Mouse (Mus musculus): Measurements from ENCODE around the gene Gabra2. TPM values are rescaled to one million over a fixed set of nuclear protein-coding genes. Genes with fewer than 3 reads are reported as not detected.

The Gabra2 gene
- total and polyA plus RNA-seq, 3 experiments = 0.02 to 0.05 TPM; not detected in 1

DNA sequence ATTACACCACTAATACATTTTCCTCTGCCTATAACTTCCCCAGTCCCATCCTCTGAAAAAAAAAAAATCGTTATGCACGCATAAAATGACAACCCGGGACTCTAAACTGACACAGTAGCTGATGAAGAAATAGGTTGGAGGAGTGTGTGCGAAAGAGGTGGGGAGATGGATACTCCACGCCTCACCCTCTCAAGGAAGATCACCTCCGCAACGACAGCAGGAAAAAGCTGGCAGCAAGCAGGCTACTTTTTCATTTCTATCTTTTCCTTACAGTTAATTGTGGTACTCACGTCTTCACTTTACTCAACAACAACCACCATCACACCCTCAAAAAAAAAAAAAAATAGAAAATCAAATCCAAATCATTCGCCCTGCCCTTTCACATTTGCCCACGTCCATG lies 873 bp downstream of the Gabra2 start:
- Histone ChIP-seq H3K9ac (ENCODE audit: low read depth, low read length) (no peak overlapping the region), H3K27me3 (ENCODE audit: control insufficient read depth, insufficient read depth, low read length) (peaks cover 2% of the 10 kb centered on the region; the same call in 1 of the 2 replicates), H3K4me3 (no peak overlapping the region), H3K79me2 (replicated peaks; ENCODE audit: control insufficient read depth, insufficient read depth, low read length) (no peaks in the 10 kb centered on the region), H3K4me1 (ENCODE audit: control insufficient read depth, insufficient read depth, low read length) (no peaks in the 10 kb centered on the region), H3K27ac (no peak overlapping the region), H3K36me3 (ENCODE audit: control insufficient read depth, insufficient read depth, low read length) (no peaks in the 10 kb centered on the region)
- TF ChIP-seq POLR2A (IDR thresholded peaks at IDR 0.05; ENCODE audit: insufficient read depth, low read depth, low read length) (no peak), CTCF (IDR thresholded peaks at IDR 0.05) (no peak), EP300 (IDR thresholded peaks at IDR 0.05; ENCODE audit: insufficient read depth, low read depth, low read length) (no peak)
- intact Hi-C loops (cut with DNase I) = no loop called here
- 31% methylated on average over 10 of the region's 10 CpGs for WGBS
- no peak for DNase-seq

DNA sequence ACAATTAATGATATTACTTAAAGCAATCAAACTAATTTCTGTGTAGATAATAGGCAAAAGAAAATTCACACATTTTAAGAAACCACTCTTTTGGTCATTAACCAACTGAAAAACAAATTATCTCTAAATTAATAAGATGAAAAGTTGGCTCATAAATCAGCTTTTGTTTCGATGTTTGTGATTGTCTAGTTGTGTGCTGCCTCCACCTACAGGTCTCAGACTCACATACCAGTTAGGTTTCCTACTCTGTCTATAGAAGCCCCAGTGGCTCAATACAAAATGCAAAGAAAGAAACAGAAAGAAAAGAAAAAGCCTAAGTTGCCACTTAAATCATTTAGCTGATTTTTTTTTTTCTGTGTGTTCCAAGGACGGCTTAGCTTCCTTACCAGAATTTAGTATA lies 1.8 kb downstream of the Gabra2 start:
- H3K79me2 ChIP-seq (replicated peaks; ENCODE audit: control insufficient read depth, insufficient read depth, low read length) = no peaks in the 10 kb centered on the region
- TF ChIP-seq CTCF (IDR thresholded peaks at IDR 0.05) = no peak
- 67% methylated on average over 2 of the region's 2 CpGs for WGBS
- no peak overlapping the region for H3K4me3 ChIP-seq
- DNase-seq = no peak
- no peaks in the 10 kb centered on the region for H3K4me1 ChIP-seq (ENCODE audit: control insufficient read depth, insufficient read depth, low read length)
- H3K9ac ChIP-seq (ENCODE audit: low read depth, low read length) = no peak overlapping the region
- H3K36me3 ChIP-seq (ENCODE audit: control insufficient read depth, insufficient read depth, low read length) = no peaks in the 10 kb centered on the region
- intact Hi-C loops (cut with DNase I) = no loop called here
- H3K27me3 ChIP-seq (ENCODE audit: control insufficient read depth, insufficient read depth, low read length) = peaks cover 2% of the 10 kb centered on the region; the same call in 1 of the 2 replicates
- H3K27ac ChIP-seq = no peak overlapping the region

DNA sequence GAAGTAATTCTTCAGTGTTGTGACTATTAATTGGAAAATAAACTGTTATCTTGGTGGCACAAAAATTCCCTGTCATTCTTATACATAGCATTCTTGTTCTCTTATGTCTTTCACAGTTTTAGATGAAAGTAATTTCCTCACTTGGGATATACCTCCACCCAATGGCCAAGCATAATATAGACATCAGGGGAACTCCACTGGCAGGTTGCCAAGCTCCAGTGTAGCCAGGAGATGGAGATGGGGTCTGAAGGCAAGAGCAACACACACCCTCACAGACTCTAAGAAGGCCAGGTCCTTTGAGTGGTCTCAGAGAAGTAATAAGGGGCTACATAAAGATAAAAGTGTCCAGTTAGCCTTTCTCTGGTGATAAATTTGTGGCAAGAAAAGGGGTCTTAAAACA lies 3.2 kb downstream of the Gabra2 start:
- TF ChIP-seq POLR2A (IDR thresholded peaks at IDR 0.05; ENCODE audit: insufficient read depth, low read depth, low read length) = no peak
- no peak for TF ChIP-seq EP300 (IDR thresholded peaks at IDR 0.05; ENCODE audit: insufficient read depth, low read depth, low read length)
- TF ChIP-seq CTCF (IDR thresholded peaks at IDR 0.05) = no peak
- no peak overlapping the region for H3K4me3 ChIP-seq
- no peak for DNase-seq
- H3K4me1 ChIP-seq (ENCODE audit: control insufficient read depth, insufficient read depth, low read length) = no peaks in the 10 kb centered on the region
- no peaks in the 10 kb centered on the region for H3K79me2 ChIP-seq (replicated peaks; ENCODE audit: control insufficient read depth, insufficient read depth, low read length)
- no peaks in the 10 kb centered on the region for H3K36me3 ChIP-seq (ENCODE audit: control insufficient read depth, insufficient read depth, low read length)
- no peak overlapping the region for H3K9ac ChIP-seq (ENCODE audit: low read depth, low read length)
- peaks cover 2% of the 10 kb centered on the region; the same call in 1 of the 2 replicates for H3K27me3 ChIP-seq (ENCODE audit: control insufficient read depth, insufficient read depth, low read length)
- intact Hi-C loops (cut with DNase I) = no loop called here
- no peak overlapping the region for H3K27ac ChIP-seq

DNA sequence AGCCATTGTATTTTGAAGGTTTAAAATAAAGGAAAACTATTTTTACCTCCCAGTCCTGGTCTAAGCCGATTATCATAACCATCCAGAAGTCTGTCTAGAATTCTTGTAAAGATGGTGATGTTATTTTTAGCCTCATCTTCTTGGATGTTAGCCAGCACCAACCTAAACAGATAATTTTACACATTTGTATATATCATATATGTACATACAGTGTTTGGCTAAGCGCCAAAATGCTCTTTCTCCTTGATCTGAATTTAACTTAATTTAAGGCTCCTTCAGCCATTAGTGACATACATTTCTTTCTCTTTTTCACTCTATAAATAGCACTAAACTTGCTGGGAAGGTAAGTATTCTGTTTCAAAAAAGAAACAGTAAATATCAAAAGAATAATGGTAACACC lies 3.7 kb downstream of the Gabra2 start:
- no peak for DNase-seq
- Histone ChIP-seq H3K27me3 (ENCODE audit: control insufficient read depth, insufficient read depth, low read length) (peaks cover 2% of the 10 kb centered on the region; the same call in 1 of the 2 replicates), H3K79me2 (replicated peaks; ENCODE audit: control insufficient read depth, insufficient read depth, low read length) (no peaks in the 10 kb centered on the region), H3K4me3 (no peak overlapping the region), H3K9ac (ENCODE audit: low read depth, low read length) (no peak overlapping the region), H3K4me1 (ENCODE audit: control insufficient read depth, insufficient read depth, low read length) (no peaks in the 10 kb centered on the region), H3K36me3 (ENCODE audit: control insufficient read depth, insufficient read depth, low read length) (no peaks in the 10 kb centered on the region), H3K27ac (no peak overlapping the region)
- WGBS = 53% methylated on average over 2 of the region's 2 CpGs
- intact Hi-C loops (cut with DNase I) = no loop called here
- TF ChIP-seq POLR2A (IDR thresholded peaks at IDR 0.05; ENCODE audit: insufficient read depth, low read depth, low read length) = no peak
- no peak for TF ChIP-seq CTCF (IDR thresholded peaks at IDR 0.05)
- no peak for TF ChIP-seq EP300 (IDR thresholded peaks at IDR 0.05; ENCODE audit: insufficient read depth, low read depth, low read length)

DNA sequence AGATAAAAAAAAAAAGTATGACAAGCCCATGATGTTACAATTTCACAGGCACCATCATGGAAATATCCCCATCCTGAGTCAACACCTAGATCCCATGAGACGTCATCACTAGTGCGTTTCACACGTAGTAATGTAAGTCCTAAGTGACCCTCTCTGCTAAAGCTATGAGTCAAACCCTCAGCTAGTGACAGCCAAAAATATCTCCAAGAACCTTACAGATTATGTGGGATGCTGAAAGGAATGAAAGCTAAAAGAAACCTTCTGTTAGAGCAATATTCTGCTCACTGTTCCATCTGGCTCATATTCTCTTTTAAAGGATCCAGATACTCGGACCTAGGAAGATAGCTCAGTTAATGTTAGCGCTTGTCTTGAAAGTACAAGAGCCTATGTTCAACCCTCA lies 16.8 kb downstream of the Gabra2 start:
- intact Hi-C loops (cut with DNase I) = no loop called here
- Histone ChIP-seq H3K4me1 (ENCODE audit: control insufficient read depth, insufficient read depth, low read length) (no peaks in the 10 kb centered on the region), H3K4me3 (no peak overlapping the region), H3K36me3 (ENCODE audit: control insufficient read depth, insufficient read depth, low read length) (no peaks in the 10 kb centered on the region), H3K27me3 (ENCODE audit: control insufficient read depth, insufficient read depth, low read length) (no peaks in the 10 kb centered on the region), H3K79me2 (replicated peaks; ENCODE audit: control insufficient read depth, insufficient read depth, low read length) (no peaks in the 10 kb centered on the region), H3K27ac (no peak overlapping the region), H3K9ac (ENCODE audit: low read depth, low read length) (no peak overlapping the region)
- no peak for DNase-seq
- TF ChIP-seq EP300 (IDR thresholded peaks at IDR 0.05; ENCODE audit: insufficient read depth, low read depth, low read length) (no peak), CTCF (IDR thresholded peaks at IDR 0.05) (no peak), POLR2A (IDR thresholded peaks at IDR 0.05; ENCODE audit: insufficient read depth, low read depth, low read length) (no peak)
- 73% methylated on average over 5 of the region's 5 CpGs for WGBS

DNA sequence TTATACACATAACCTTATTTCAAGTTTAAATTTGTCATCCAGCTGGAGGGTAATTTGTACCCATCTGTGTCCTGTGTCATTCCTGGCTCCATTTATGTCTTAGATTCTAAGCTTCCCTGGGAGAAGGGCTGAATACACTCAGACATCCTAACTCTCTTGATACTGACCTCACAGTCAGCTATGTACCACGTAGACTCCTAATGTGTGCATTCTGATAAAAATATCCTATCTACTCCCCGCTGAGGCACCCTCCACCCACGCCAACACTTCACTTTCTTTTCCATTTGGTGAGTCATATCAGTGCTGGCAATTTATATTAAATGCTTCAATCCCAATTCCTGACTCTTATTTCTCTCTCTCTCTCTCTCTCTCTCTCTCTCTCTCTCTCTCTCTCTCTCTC lies 34.0 kb downstream of the Gabra2 start:
- no peaks in the 10 kb centered on the region for H3K79me2 ChIP-seq (replicated peaks; ENCODE audit: control insufficient read depth, insufficient read depth, low read length)
- TF ChIP-seq EP300 (IDR thresholded peaks at IDR 0.05; ENCODE audit: insufficient read depth, low read depth, low read length) = no peak
- TF ChIP-seq POLR2A (IDR thresholded peaks at IDR 0.05; ENCODE audit: insufficient read depth, low read depth, low read length) = no peak
- TF ChIP-seq CTCF (IDR thresholded peaks at IDR 0.05) = no peak
- WGBS = 28% methylated on average over 3 of the region's 3 CpGs
- no peaks in the 10 kb centered on the region for H3K27me3 ChIP-seq (ENCODE audit: control insufficient read depth, insufficient read depth, low read length)
- H3K9ac ChIP-seq (ENCODE audit: low read depth, low read length) = no peak overlapping the region
- no peaks in the 10 kb centered on the region for H3K4me1 ChIP-seq (ENCODE audit: control insufficient read depth, insufficient read depth, low read length)
- no peaks in the 10 kb centered on the region for H3K36me3 ChIP-seq (ENCODE audit: control insufficient read depth, insufficient read depth, low read length)
- DNase-seq = no peak
- intact Hi-C loops (cut with DNase I) = no loop called here
- no peak overlapping the region for H3K4me3 ChIP-seq
- H3K27ac ChIP-seq = no peak overlapping the region
